Mouse (Mus musculus) ES-Bruce4 (cell line): ENCODE data around the gene Ttpal. TPM values are rescaled to one million over a fixed set of nuclear protein-coding genes. Genes with fewer than 3 reads are reported as not detected.
A peak's percentile ranks its signal among the peaks of the same experiment; 100 is the strongest.

Experiments
- H3K27ac ChIP-seq: 2 replicates; pipeline ENCODE4 v1.5.1; 2012; ENCODE audit warnings: low read length, inconsistent platforms; ENCODE audit not compliant: insufficient read depth
- H3K27me3 ChIP-seq: 2 replicates; pipeline ENCODE4 v1.6.1; 2012; ENCODE audit warnings: mild to moderate bottlenecking, low read length, inconsistent platforms; ENCODE audit not compliant: control insufficient read depth, poor library complexity, insufficient read depth, severe bottlenecking
- H3K36me3 ChIP-seq: 2 replicates; pipeline ENCODE4 v1.6.1; 2012; ENCODE audit warnings: inconsistent platforms, mild to moderate bottlenecking, low read length, moderate library complexity; ENCODE audit not compliant: control insufficient read depth, poor library complexity, insufficient read depth, severe bottlenecking
- H3K4me1 ChIP-seq: one replicate; pipeline ENCODE4 v1.8.1; 2011; ENCODE audit warnings: low read length; ENCODE audit not compliant: control insufficient read depth, insufficient read depth
- H3K4me3 ChIP-seq: 2 replicates; pipeline ENCODE4 v1.5.1; 2011; ENCODE audit warnings: low read depth, mild to moderate bottlenecking, low read length
- H3K9ac ChIP-seq: 2 replicates; pipeline ENCODE4 v1.6.1; 2012; ENCODE audit warnings: low read depth, mild to moderate bottlenecking, inconsistent platforms; ENCODE audit not compliant: poor library complexity, severe bottlenecking
- H3K9me3 ChIP-seq: replicated peaks from 2 replicates; pipeline ENCODE4 v1.6.1; 2012; ENCODE audit warnings: mild to moderate bottlenecking, low read length, inconsistent platforms; ENCODE audit not compliant: control insufficient read depth, poor library complexity, insufficient read depth, severe bottlenecking
- CTCF ChIP-seq: IDR thresholded peaks from one replicate; pipeline ENCODE4 v1.8.1; 2011; ENCODE audit warnings: low read depth, low read length
- EP300 ChIP-seq: IDR thresholded peaks from 2 replicates; pipeline ENCODE4 v1.6.1; 2011; ENCODE audit warnings: low read depth, low read length; ENCODE audit not compliant: insufficient read depth
- POLR2A ChIP-seq: IDR thresholded peaks from one replicate; pipeline ENCODE4 v1.8.1; 2011; ENCODE audit warnings: low read length; ENCODE audit not compliant: insufficient read depth
- polyA plus RNA-seq: library from polyadenylated mRNA; stranded (reverse); fragments of >200 nt; gene quantifications from 2 replicates; pipeline ENCODE4 v1.2.4, GENCODE M21; 2011; ENCODE audit warnings: low read depth; ENCODE audit not compliant: missing spikeins, insufficient read depth, insufficient read length

Gene Ttpal
- polyA plus RNA-seq, 1 experiment, result 11.9 TPM

GRCm38 (mm10) chr2:163577986-163578385, 24.1 kb upstream of the Ttpal start:
- TF ChIP-seq CTCF, result no peak
- TF ChIP-seq POLR2A, result no peak
- no peak for TF ChIP-seq EP300
- Histone ChIP-seq H3K36me3 (no peaks in the 10 kb centered on the region), H3K4me3 (no peak overlapping the region), H3K9me3 (no peaks in the 10 kb centered on the region), H3K27ac (no peak overlapping the region), H3K4me1 (no peaks in the 10 kb centered on the region), H3K9ac (no peak overlapping the region), H3K27me3 (no peaks in the 10 kb centered on the region)

GRCm38 (mm10) chr2:163580069-163580945, 21.8 kb upstream of the Ttpal start:
- Histone ChIP-seq H3K9me3 (no peaks in the 10 kb centered on the region), H3K27ac (no peak overlapping the region), H3K4me3 (no peak overlapping the region), H3K36me3 (no peaks in the 10 kb centered on the region), H3K27me3 (no peaks in the 10 kb centered on the region), H3K4me1 (no peaks in the 10 kb centered on the region), H3K9ac (no peak overlapping the region)
- TF ChIP-seq EP300, result no peak
- no peak for TF ChIP-seq CTCF
- TF ChIP-seq POLR2A, result no peak

- H3K4me1 ChIP-seq, result no peaks in the 10 kb centered on the region
- H3K27ac ChIP-seq, result no peak overlapping the region
- H3K9ac ChIP-seq, result no peak overlapping the region
- H3K4me3 ChIP-seq, result no peak overlapping the region
- no peaks in the 10 kb centered on the region for H3K9me3 ChIP-seq
- TF ChIP-seq CTCF (no peak), EP300 (no peak), POLR2A (no peak)
- H3K27me3 ChIP-seq, result no peaks in the 10 kb centered on the region
- H3K36me3 ChIP-seq, result no peaks in the 10 kb centered on the region
Measured at GRCm38 (mm10) chr2:163583226-163584087, 18.7 kb upstream of the Ttpal start.

GRCm38 (mm10) chr2:163584088-163584426, 18.1 kb upstream of the Ttpal start:
- Histone ChIP-seq H3K4me3 (no peak overlapping the region), H3K27ac (no peak overlapping the region), H3K9ac (no peak overlapping the region), H3K36me3 (no peaks in the 10 kb centered on the region), H3K4me1 (no peaks in the 10 kb centered on the region), H3K27me3 (no peaks in the 10 kb centered on the region), H3K9me3 (no peaks in the 10 kb centered on the region)
- TF ChIP-seq CTCF (no peak), EP300 (no peak), POLR2A (no peak)

- Histone ChIP-seq H3K27ac (no peak overlapping the region), H3K36me3 (no peaks in the 10 kb centered on the region), H3K4me1 (no peaks in the 10 kb centered on the region), H3K9me3 (no peaks in the 10 kb centered on the region), H3K27me3 (no peaks in the 10 kb centered on the region), H3K9ac (no peak overlapping the region), H3K4me3 (no peak overlapping the region)
- TF ChIP-seq CTCF (peak; percentile 79), POLR2A (no peak)
Measured at GRCm38 (mm10) chr2:163586384-163587261, 15.5 kb upstream of the Ttpal start.
